Mouse (Mus musculus): ENCODE measurements around the gene Bik.
"Not testable (repeated sequence)": the region's sequence is repeated elsewhere in the genome, so short reads cannot be mapped to it uniquely, and the experiment has no call there.

The Bik gene

DNA sequence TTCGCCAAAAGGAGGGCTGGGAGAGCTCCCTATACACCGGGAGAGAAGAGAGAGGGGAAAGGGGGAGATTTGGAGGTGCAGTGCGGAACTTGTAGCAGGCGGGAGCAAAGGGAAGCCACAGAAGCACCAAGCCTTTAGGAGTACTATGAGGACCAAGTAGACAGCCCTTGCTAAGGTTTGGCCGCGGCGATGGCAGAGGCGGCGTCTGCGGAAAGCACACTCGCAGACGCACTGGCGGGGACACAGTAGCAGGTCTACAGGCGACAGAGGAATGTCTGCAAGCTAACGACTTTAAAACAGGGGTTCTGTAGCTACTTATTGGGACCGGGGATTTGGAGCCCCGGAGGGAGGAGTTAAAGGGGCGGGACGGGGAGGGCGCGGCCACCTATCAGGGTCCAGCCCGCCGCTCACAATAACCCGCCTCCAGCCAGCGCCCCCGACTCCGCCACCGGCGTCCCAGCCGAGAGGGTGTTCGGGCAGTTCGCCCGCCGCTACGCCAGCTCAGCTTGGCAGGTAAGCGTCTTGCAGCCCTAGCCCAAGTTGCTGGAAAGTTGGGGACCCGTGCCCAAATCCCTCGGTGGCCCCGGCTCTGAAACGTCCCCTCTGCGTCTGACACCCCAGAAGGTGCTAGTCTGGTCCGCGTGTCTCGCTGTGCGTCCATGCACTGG, at the start of gene Bik:
Bik (plus strand) TSS at position 439 of the 668 bp plus-strand sequence.
- no peak for DNase-seq (ENCODE audit: low read depth)

DNA sequence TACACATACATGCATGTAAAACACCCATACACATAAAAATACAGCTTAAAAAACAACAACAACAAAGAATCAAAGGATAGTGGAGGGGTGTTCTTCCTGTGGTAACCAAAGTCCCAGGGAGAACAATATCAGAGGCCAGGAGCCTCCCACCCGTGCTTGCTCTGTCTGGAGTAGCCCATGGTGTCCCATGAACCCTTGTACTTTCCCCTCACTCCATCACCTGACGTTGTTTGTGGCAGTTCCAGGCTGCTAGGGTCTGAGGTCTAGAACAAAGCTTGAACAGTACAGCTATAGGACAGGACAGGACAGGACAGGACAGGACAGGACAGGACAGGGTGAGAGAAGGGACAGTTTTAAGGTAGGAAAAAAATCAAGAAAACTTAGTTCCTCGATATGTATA, 48.6 kb upstream of the Bik start:
- no peak for DNase-seq (ENCODE audit: low read depth)

DNA sequence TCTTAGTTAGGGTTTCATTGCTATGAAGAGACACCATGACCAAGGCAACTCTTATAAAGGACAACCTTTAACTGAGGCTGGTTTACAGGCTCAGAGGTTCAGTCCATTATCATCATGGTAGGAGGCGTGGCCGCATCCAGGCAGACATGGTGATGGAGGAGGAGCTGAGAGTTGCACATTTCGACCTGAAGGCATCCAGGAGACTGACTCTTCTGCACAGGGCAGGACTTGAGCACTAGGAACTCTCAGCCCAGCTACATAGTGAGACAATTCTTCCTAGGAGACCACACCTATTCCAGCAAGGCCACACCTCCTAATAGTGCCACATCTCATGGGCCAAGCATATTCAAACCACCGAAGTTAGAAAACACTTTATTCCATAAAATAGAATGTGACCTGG, 46.8 kb upstream of the Bik start:
- no peak for DNase-seq (ENCODE audit: low read depth)

DNA sequence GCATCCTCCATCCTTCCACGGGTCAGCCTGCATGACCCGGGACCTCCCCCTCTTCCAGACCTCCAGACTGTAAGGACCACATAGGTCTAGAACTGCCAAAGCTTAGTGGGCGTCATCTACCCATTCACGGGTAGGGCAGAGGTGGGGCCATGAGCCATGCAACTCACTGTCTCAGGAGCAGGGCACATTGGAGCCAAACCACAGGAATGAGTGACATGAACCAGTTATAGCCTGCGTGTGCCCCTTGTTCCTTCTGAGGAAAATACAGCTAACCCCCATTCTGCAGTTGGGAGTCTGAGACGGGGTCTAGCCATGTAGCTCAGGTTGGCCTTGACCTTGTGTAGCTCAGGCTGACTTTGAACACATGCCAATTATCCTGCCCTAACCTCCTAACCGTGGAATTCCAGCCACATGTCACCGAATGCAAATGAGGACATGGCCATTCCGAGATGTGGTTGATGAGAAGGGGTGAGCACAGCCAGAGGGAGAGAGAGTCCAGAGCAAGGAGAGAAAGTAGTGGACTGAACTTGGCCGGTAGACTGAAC, 45.4 kb upstream of the Bik start:
- no peak for DNase-seq (ENCODE audit: low read depth)

DNA sequence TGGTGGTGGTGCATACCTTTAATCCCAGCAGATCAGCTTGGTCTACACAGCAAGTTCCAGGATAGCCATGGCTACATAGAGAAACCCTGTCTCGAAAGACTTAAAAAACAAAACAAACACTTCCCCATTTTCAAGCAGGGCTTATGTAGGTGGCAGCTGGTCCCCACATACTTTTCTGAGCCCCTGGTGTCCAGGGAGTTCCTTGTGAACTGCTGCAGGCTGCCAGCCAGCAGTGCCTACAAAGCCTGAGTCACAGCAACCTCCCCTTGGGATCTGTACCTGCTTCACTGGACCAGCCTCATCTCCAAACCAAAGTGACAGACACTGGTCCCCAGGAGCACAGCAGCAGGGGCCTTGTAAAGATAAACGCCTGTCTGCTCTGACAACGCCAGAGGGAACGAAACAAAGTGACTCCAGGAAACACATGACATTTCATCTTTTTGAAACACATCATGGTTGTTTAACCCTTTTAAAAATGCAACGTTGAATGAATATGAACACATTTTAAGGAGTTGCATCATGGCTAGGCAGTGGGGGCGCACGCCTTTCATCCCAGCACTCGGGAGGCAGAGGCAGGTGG, 43.9 kb upstream of the Bik start:
- DNase-seq (ENCODE audit: low read depth), result no peak

DNA sequence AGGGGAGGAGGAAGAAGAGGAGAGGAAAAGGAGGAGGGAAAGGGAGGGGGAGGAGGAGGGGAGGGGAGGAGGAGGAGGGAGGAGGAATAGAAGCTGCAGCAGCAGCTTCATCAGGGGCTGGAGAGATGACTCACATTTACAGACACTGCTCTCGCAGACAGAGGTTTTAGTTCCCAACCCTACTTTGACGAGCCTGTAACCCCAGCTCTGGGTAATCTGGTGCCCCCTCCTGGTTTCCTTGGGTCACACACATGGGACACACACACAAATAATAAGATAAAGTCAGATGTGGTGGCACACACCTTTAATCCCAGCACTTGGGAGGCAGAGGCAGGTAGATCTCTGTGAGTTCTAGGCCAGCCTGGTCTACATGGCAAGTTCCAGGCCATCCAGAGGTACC, 43.2 kb upstream of the Bik start:
- peak; percentile 57 for DNase-seq (ENCODE audit: low read depth)

DNA sequence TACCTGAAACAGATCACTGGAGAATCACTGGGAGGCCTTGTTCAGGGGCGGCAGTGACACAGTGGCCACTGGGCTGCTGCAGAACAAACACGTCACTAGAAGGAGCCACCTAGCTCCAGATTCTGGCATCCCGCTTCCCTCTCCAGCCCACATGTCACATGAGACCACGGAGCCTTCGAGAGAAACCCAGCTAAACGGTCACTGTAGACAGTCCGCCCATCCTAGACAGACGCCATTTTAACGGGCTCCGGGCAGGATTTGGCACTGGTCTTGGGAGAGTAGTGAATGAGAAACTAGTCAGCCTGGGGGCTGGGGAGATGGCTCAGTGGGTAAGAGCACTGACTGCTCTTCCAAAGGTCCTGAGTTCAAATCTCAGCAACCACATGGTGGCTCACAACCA, 42.4 kb upstream of the Bik start:
- no peak for DNase-seq (ENCODE audit: low read depth)

DNA sequence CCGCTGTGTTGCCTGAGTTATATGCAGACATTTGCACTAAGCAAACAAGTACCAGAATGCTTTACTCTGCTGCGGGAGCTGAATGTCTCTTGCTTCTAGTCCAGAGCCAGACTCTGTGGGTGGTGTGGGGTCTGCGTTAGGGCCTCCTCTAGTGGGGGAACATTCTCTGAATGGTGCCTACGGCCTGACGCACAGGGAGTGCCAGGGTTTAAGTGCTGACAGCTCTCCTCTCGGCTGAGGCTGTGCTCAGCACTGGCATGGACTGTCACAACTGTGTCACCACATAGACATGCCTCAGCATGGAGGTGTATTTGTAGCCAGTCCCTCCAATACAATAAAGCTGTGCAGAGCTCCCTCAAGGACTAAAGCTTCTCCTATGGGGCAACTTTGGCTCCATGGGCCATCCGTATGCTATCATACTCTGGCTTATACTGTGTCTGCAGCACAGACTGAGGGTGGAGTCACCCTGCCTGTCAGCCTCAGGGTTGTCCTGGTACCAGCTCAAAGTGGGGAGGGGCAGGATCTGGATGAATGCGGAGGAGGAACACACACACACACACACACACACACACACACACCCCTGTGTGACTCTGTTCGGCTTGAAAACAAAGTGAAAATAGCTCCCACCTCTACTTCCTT, 39.1 kb upstream of the Bik start:
- no peak for DNase-seq (ENCODE audit: low read depth)

DNA sequence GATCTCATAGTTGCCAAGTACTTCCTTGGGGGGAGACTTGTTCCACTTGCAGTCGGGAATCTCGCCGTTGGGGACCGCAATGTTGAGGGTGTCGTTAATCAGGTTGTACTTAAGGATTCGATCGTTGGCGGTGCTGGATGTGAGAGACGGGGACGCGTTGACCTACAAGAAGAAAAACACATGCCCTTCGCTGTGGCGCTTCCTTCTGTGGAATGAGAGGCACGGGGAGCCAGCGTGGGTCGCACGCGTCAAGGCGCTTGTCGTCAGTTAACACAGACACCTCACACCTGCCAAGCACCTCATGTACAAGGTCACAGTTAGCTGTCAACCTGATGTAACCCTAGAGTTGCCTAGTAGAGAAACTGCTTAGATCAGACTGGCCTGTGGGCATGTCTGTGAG, 37.2 kb upstream of the Bik start:
- no peak for DNase-seq (ENCODE audit: low read depth)

DNA sequence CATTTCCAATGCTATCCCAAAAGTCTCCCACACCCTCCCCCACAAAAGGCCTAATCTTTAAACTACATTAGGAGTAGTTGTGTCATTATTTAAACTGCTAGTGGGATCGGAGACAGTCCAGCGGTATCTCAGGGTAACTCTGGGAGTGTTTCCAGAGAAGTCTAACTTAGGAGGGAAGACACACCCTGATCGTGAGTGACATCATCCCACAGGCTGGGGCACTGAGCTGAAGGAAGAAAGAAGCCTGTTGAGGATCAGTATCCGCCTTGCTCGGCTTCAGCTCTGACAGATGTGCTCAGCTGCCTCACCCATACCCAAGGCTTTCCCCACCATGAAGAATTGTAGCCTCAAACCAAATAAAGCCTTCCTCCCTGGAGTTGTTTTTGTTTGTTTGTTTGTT, 34.8 kb upstream of the Bik start:
- DNase-seq (ENCODE audit: low read depth), result no peak

DNA sequence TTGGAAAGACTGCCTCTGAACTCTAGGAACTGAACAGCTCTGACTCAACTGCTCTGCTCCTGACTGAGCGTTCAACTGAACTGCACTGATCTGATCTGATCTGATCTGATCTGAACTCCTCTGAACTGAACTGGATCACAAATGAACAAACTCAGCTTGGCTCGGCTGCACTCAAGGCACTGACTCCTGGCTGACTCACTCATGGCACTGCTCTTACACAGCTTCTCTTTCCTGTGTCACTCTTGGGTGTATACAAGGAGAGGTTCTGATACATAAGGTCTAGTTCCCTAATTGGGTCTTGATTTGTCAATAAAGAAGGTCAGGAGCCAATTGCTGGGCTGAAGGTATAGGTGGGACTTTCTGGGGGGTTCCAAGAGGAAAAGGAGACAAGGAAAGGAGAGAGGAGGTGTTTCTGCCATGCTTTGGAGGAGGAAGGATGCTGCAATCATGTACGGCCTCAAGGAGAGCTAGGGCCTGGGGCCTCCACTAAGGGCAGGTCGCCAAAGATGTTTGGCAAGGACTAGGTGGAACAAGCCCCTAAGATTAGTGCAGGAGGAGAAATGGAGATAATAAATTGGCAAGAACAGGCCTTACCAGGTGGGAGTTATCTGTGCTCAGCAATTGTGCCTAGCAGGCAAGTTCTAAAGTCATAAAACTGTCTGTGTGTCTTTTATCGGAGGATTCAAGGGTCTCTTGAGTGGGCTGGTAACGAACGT, 32.6 kb upstream of the Bik start:
- no peak for DNase-seq (ENCODE audit: low read depth)

DNA sequence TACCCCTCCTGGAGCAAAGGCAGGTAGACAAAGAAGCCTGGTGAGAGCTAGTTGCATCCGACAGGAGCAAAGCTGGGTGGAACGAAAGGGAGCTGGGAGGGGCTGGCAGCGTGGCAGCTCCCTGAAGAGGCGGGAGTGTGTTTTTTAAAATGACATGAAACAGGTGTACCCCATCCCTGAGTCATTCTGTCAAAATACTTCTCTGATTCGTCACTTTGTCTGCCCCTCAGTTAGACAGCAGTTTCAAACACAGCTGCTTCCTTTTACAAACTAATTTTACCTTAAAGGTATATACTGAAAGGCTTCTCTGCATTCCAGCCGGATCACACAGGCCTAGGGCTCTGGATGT, 32.1 kb upstream of the Bik start:
- DNase-seq (ENCODE audit: low read depth), result no peak

DNA sequence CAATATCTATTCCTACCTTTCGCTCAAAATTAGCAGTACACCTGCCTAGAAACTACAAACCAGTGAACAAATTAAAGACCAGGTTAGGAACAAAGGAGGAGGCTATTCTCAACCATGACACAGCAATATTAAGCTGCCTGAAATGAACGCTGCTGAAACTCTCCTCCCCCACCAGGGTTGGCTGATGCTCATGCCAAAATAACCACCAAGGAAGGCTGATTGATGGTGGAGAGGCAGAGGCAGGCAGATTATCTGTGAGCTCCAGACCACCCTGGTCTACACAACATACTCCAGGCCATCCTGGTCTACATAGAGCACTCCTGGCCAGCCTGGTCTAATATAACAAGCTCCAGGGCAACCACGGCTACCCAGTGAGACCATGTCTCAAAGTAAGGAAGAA, 31.5 kb upstream of the Bik start:
- no peak for DNase-seq (ENCODE audit: low read depth)

DNA sequence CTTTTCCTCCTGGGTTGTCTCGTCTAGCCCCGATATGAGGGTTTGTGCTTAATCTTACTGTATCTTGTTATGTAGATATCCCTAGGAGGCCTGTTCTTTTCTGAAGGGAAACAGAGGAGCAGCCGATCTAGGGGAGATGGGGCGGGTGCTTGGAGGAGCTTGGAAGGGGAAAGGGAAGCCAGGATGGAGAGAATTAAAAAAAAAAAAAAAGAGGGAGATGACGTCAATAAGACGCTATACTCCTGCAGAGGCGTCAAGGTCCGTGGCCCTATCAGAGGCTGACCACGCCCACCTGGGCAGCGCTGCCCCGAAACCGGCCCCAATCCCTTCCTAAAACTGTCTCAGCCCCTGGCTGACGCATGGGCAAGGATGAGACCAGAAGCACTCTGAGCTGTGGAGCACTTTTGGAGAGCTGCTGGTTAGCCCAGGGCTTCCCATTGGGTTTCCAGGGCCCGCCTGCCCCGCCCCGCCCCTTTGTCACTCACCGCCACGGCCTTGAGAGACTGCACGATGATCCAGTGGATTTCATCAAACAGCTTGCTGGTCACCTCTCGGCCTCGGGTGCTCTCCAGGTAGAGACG, 30.8 kb upstream of the Bik start:
- no peak for DNase-seq (ENCODE audit: low read depth)

DNA sequence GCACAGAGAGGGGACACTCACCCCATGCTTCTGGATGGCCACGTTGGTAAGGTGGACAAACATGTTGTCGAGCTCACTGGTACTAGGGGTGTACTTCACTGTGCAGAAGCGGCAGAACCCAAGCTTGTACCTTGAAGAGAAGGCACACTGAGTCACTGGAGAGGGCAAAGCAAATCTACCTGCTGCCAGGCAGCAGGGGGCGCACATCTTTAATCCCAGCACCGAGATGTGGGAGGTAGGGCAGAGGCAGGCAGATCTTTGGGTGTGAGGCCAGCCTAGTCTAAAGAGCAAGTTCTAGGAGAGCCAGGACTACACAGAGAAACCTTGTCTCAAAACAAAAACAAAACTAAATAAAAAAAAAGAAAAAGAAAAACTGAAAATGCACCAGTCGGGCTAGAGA, 29.4 kb upstream of the Bik start:
- no peak for DNase-seq (ENCODE audit: low read depth)

DNA sequence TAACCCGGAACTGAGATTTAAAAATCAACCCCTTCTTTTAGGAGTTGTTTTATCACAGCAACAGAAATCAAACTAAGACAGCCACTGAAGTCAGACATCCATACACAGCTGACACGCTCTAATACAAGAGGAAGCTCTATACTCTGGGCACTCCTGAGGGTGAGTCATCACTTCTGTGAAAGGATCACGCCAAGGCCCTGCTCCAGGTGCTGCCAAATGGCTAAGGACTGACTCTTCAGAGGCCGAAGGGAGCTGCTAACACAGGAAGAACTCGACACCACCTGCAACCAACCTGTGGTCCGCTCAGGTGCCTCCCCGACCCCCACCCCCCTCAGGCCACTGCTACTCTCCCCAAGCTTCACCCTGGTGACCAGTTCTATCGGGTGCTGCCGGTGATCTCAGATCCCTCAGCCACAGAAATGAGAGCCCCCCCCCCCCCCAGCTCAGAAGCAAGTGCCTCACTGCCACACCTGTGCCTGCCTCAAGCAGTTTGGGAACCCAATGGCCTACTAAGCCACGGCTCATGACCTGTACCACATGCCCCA, 27.4 kb upstream of the Bik start:
- DNase-seq (ENCODE audit: low read depth), result no peak

DNA sequence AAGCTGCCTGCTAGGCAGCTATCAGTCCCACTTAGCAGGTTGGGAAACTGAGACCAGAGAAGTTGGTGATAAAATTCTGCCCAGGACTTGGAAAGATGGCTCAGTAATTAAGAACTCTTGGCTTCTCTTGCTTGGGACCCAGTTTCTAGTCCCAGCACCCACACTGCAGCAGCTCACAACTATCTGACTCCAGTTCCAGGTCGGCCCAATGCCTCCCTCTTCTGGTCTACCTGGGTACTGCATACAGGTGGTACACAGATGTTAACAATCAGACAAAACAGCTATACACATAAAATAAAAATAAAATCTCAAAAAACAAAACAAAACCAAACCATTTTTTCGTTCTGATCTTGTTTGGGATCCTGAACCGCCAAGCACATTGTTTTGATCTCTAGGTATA, 26.3 kb upstream of the Bik start:
- DNase-seq (ENCODE audit: low read depth), result no peak

DNA sequence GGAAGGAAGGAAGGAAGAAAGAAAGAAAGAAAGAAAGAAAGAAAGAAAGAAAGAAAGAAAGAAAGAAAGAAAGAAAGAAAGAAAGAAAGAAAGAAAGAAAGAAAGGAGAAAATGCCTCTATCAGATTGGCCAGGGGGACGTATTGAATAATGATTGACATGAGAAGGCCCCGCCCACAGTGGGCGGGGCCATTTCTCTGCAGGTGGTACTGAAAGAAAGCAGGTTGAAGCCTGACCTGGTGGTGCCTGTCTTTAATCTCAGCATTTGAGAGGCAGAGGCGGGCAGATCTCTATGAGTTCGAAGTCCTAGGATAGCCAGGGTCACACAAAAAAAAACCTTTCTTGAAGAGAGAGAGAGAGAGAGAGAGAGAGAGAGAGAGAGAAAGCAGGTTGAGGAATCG, 25.2 kb upstream of the Bik start:
- not testable (repeated sequence) for DNase-seq (ENCODE audit: low read depth)

DNA sequence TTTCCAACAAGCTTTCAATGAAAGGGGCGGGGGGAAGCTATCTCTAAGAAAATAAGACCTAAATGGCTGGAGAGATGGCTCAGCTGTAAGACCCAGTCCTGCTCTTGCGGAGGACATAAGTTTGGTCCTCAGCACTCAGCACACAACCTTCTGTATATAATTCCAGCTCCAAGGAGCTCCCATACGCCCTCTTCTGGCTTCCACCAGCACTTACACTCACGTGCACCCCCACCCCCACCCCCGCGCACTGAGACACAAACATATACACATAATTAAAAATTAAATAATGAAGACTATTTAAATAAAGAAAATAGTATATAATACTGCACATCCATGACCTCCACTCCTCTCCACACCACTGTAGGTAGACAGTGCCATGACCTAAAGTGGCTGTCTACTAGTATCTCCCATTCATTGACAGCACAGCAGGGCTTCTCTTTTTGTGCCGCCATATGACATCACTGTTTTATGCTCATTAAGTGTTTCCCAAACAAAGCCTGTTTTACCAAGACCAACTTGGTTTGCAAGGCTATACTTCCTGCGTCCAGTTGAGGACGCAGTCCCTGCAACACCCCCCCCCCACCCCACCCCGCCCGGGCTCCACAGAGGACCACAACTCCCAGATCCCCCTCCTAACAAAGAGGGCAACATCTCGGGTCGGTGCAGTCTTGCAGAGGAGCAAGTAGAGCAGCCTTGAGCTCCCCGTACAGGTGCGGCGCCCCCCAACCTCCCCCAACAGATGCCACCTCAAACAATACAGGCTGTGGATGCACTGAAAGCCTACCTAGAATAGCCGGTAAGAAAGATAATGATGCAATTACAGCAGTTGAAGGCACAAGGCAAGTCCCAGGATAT, 16.5 kb upstream of the Bik start:
- no peak for DNase-seq (ENCODE audit: low read depth)

DNA sequence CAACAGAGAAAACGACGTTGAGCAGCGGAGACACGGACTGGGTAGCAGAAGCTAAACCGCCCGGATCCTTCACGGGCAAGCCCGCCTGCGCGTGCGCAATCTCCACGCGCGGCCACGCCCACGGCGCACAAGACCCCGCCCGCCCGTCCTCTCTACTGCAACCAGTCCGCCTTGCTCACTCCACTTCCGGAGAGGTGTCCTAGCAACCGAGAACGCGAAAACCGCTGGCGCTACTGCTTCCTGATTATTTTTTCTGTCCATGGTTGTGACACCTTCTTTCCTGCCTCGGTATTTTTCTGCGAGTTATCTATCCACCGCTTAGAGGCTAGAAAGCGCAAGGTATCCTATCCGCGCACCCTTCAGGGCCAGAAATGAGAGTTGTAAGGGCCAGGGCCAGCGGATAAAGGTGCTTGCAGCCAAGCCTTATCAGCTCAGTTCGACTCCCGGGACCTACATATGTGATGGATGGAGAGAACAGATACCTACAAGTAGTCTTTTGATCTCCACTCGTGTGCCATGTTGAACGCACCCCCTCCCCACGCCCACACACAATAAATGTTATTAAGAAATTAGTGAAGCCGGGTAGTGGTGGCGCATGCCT, 15.8 kb upstream of the Bik start, which contains the start of gene Ttll1:
Ttll1 (minus strand) TSS at position 89 of the 601 bp plus-strand sequence.
- DNase-seq (ENCODE audit: low read depth), result peak; percentile 83

All from c-Kit-positive CD71-positive TER-119-negative erythroid progenitor cells, embryonic 14.5 days (primary cell).